Mouse (Mus musculus): ENCODE data around the gene Duox1. TPM values are rescaled to one million over a fixed set of nuclear protein-coding genes. Genes with fewer than 3 reads are reported as not detected.

Gene Duox1
- polyA plus RNA-seq, 1 experiment from 2014 or later, result 0.04 TPM

DNA sequence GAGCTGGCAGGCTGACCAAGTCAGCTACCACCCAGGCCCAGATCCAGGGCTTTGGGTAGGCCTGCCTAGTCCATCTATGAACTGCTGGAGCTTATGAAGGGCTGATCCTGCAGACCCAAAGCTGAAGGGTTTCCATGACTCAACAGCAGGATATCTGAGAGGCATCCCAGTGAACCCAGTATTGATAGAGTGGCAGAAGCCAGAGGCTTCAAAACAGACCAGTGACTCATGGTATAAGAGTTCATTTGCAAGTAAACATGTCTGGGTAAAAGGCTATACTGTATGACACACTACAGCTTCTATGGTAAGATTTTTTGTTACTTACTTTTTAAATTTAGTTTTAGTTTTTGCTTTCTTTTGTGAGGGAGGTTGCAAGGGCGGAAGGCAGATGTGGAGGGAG, 80.7 kb downstream of the Duox1 start:
- DNase-seq (ENCODE audit: low spot score), result no peak
- 98% methylated on average over 1 of the region's 1 CpGs for WGBS
- Histone ChIP-seq H3K27me3 (ENCODE audit: insufficient read depth, poor library complexity, severe bottlenecking) (no peaks in the 10 kb centered on the region), H3K27ac (no peak overlapping the region), H3K4me3 (no peak overlapping the region), H3K4me1 (replicated peaks) (no peaks in the 10 kb centered on the region), H3K9me3 (no peaks in the 10 kb centered on the region), H3K36me3 (no peaks in the 10 kb centered on the region)

Other genes with a start within 250 kb of the Duox1 start
- gene Spg11, start 197.3 kb upstream of the Duox1 start, polyA plus RNA-seq (2016; fragmentation: Nextera tagmentation; extraction: Ambion mirVana), result 11.2 and 11.5 TPM in 2 replicates
- gene B2m, start 168.0 kb upstream of the Duox1 start, polyA plus RNA-seq (2016; fragmentation: Nextera tagmentation; extraction: Ambion mirVana), result 117 TPM in 2 replicates
- 0.09 TPM in 1 of 2 replicates, not detected in the other for gene Trim69, start 155.0 kb upstream of the Duox1 start, polyA plus RNA-seq (2016; fragmentation: Nextera tagmentation; extraction: Ambion mirVana)
- not detected in 2 replicates for gene Patl2, start 129.5 kb upstream of the Duox1 start, polyA plus RNA-seq (2016; fragmentation: Nextera tagmentation; extraction: Ambion mirVana)
- not detected in 2 replicates for gene Terb2, start 129.4 kb upstream of the Duox1 start, polyA plus RNA-seq (2016; fragmentation: Nextera tagmentation; extraction: Ambion mirVana)
- gene Sord, start 80.9 kb upstream of the Duox1 start, polyA plus RNA-seq (2016; fragmentation: Nextera tagmentation; extraction: Ambion mirVana), result 28.2 and 38.3 TPM in 2 replicates
- gene Duox2, start 17.2 kb upstream of the Duox1 start, polyA plus RNA-seq (2016; fragmentation: Nextera tagmentation; extraction: Ambion mirVana), result not detected in 2 replicates
- not detected in 2 replicates for gene Duoxa2, start 16.8 kb upstream of the Duox1 start, polyA plus RNA-seq (2016; fragmentation: Nextera tagmentation; extraction: Ambion mirVana)
- gene Duoxa1, start 1.9 kb upstream of the Duox1 start, polyA plus RNA-seq (2016; fragmentation: Nextera tagmentation; extraction: Ambion mirVana), result not detected in 2 replicates
- gene Shf, start 53.5 kb downstream of the Duox1 start, polyA plus RNA-seq (2016; fragmentation: Nextera tagmentation; extraction: Ambion mirVana), result 8.8 and 9.6 TPM in 2 replicates
- gene Slc28a2, start 110.8 kb downstream of the Duox1 start, polyA plus RNA-seq (2016; fragmentation: Nextera tagmentation; extraction: Ambion mirVana), result not detected in 2 replicates
- not detected in 2 replicates for gene Gm14085, start 169.3 kb downstream of the Duox1 start, polyA plus RNA-seq (2016; fragmentation: Nextera tagmentation; extraction: Ambion mirVana)

Measured in hindbrain, embryonic 10.5 days (tissue).